Mouse (Mus musculus) ES-E14 (cell line): ENCODE results near the gene Daw1. TPM values are rescaled to one million over a fixed set of nuclear protein-coding genes. Genes with fewer than 3 reads are reported as not detected.

Experiments
- DNase-seq: peaks from one replicate; pipeline ENCODE4 v3.0.0-alpha.2; 2013; ENCODE audit warnings: low read depth, low spot score
- H3K27ac ChIP-seq: 2 replicates; pipeline ENCODE4 v1.5.1; 2012; ENCODE audit warnings: low read depth, mild to moderate bottlenecking, low read length, moderate library complexity, mixed read lengths; ENCODE audit not compliant: poor library complexity, insufficient read depth, severe bottlenecking
- H3K36me3 ChIP-seq: 2 replicates; pipeline ENCODE4 v1.6.1; 2012; ENCODE audit warnings: mild to moderate bottlenecking, low read length, moderate library complexity, mixed read lengths; ENCODE audit not compliant: control insufficient read depth, poor library complexity, insufficient read depth, severe bottlenecking
- H3K4me1 ChIP-seq, 2 experiments: fragments of 150-350 bp in 1 of 2; sonication (generic) in 1 of 2; 2 replicates each; pipeline ENCODE4 v1.6.1; 2012; ENCODE audit warnings: low read length in 2 of 2, mild to moderate bottlenecking in 1 of 2, mixed read lengths in 1 of 2; ENCODE audit not compliant: control insufficient read depth in 2 of 2, insufficient read depth in 2 of 2, poor library complexity in 1 of 2
- H3K4me3 ChIP-seq, 2 experiments: fragments of 150-350 bp in 1 of 2; sonication (generic) in 1 of 2; 2 replicates each; pipeline ENCODE4 v1.5.1; 2012; ENCODE audit warnings: low read length in 2 of 2, low read depth in 1 of 2, mild to moderate bottlenecking in 1 of 2, mixed read lengths in 1 of 2; ENCODE audit not compliant: insufficient read depth in 1 of 2, poor library complexity in 1 of 2, severe bottlenecking in 1 of 2
- H3K9ac ChIP-seq: 2 replicates; pipeline ENCODE4 v1.6.1; 2012; ENCODE audit warnings: low read depth, mild to moderate bottlenecking, low read length, mixed read lengths; ENCODE audit not compliant: poor library complexity, insufficient read depth, severe bottlenecking
- H3K9me3 ChIP-seq: fragments of 150-350 bp; sonication (generic); 2 replicates; pipeline ENCODE4 v1.6.1; 2012; ENCODE audit warnings: low read depth, mild to moderate bottlenecking, low read length; ENCODE audit not compliant: control insufficient read depth, insufficient read depth
- CHD2 ChIP-seq: IDR thresholded peaks from 2 replicates; pipeline ENCODE4 v1.6.1; 2014; ENCODE audit warnings: mild to moderate bottlenecking, low read depth, low read length, inconsistent platforms
- HCFC1 ChIP-seq: IDR thresholded peaks from 2 replicates; pipeline ENCODE4 v1.6.1; 2012; ENCODE audit warnings: low read length, inconsistent platforms, borderline replicate concordance; ENCODE audit not compliant: insufficient read depth
- MAFK ChIP-seq: IDR thresholded peaks from 2 replicates; pipeline ENCODE4 v1.6.1; 2014; ENCODE audit warnings: mild to moderate bottlenecking, low read depth, low read length, inconsistent platforms; ENCODE audit not compliant: insufficient read depth
- ZC3H11A ChIP-seq: IDR thresholded peaks from 2 replicates; pipeline ENCODE4 v1.6.1; 2012; ENCODE audit warnings: low read depth, mild to moderate bottlenecking, inconsistent platforms, low read length, borderline replicate concordance
- ZNF384 ChIP-seq: IDR thresholded peaks from 2 replicates; pipeline ENCODE4 v1.6.1; 2012; ENCODE audit warnings: low read depth, low read length, inconsistent platforms
- in situ Hi-C, 2 experiments: fragments of 600-800 bp; cut with MboI; formaldehyde crosslinking; loops; one replicate each; pipeline ENCODE4 v1.15.1; 2025; ENCODE audit warnings: low sequenced_read_pairs in 2 of 2, inconsistent platforms in 1 of 2; ENCODE audit not compliant: unreplicated experiment in 2 of 2
- total RNA-seq: library from RNA; depleted of rRNA; stranded (reverse); fragments of 300-350 nt; gene quantifications from 2 replicates; pipeline ENCODE4 v1.2.3, GENCODE M21; 2012

Daw1 gene
- total RNA-seq, 1 experiment, result not detected

- no peak overlapping the region for H3K27ac ChIP-seq
- no peak for DNase-seq
- H3K36me3 ChIP-seq, result no peaks in the 10 kb centered on the region
- in situ Hi-C loops, result no loop called here
- no peak overlapping the region for H3K4me3 ChIP-seq
- no peak for TF ChIP-seq ZNF384
- no peak for TF ChIP-seq CHD2
- no peak for TF ChIP-seq ZC3H11A
- no peak for TF ChIP-seq HCFC1
- TF ChIP-seq MAFK, result no peak
- H3K4me1 ChIP-seq, result no peaks in the 10 kb centered on the region
- no peaks in the 10 kb centered on the region for H3K9me3 ChIP-seq
- H3K9ac ChIP-seq, result no peak overlapping the region
Observed at GRCm38 (mm10) chr1:83209981-83210380, 50.4 kb downstream of the Daw1 start.

GRCm38 (mm10) chr1:83218260-83218659, 58.7 kb downstream of the Daw1 start:
- TF ChIP-seq HCFC1, result no peak
- no peak for TF ChIP-seq ZC3H11A
- TF ChIP-seq ZNF384, result no peak
- TF ChIP-seq MAFK, result no peak
- no peak for TF ChIP-seq CHD2
- in situ Hi-C loops, result no loop called here
- H3K9ac ChIP-seq, result no peak overlapping the region
- DNase-seq, result no peak
- H3K4me3 ChIP-seq, result no peak overlapping the region
- no peaks in the 10 kb centered on the region for H3K36me3 ChIP-seq
- no peaks in the 10 kb centered on the region for H3K4me1 ChIP-seq
- no peak overlapping the region for H3K27ac ChIP-seq
- no peaks in the 10 kb centered on the region for H3K9me3 ChIP-seq

- no peak overlapping the region for H3K9ac ChIP-seq
- no peak overlapping the region for H3K4me3 ChIP-seq
- in situ Hi-C loops, result loop anchor here in 1 of 2 experiments (10.0 kb wide), 1 partner anchor 492 kb away; no protein-coding TSS in a partner anchor
- peak; percentile 4 for DNase-seq
- no peaks in the 10 kb centered on the region for H3K36me3 ChIP-seq
- no peaks in the 10 kb centered on the region for H3K4me1 ChIP-seq
- no peak overlapping the region for H3K27ac ChIP-seq
- no peaks in the 10 kb centered on the region for H3K9me3 ChIP-seq
- TF ChIP-seq HCFC1 (no peak), CHD2 (no peak), MAFK (no peak), ZC3H11A (no peak; the same call in 1 of the 2 replicates), ZNF384 (no peak)
Observed at GRCm38 (mm10) chr1:83223072-83223471, 63.5 kb downstream of the Daw1 start.

- Histone ChIP-seq H3K4me3 (no peak overlapping the region), H3K36me3 (no peaks in the 10 kb centered on the region), H3K4me1 (no peaks in the 10 kb centered on the region), H3K27ac (no peak overlapping the region), H3K9ac (no peak overlapping the region), H3K9me3 (no peaks in the 10 kb centered on the region)
- in situ Hi-C loops, result loop anchor here in 1 of 2 experiments (10.0 kb wide), 1 partner anchor 490 kb away; no protein-coding TSS in a partner anchor
- TF ChIP-seq ZNF384 (no peak), HCFC1 (no peak), CHD2 (no peak), MAFK (no peak), ZC3H11A (no peak)
- no peak for DNase-seq
Observed at GRCm38 (mm10) chr1:83224423-83224960, 64.9 kb downstream of the Daw1 start.
